Mouse (Mus musculus) cerebral cortex, adult 2 months (tissue): ENCODE results near the gene Zfp358.

Experiments used
- WGBS: fragments of 180-500 bp; shearing (Covaris S2); methylation state at CpG from one replicate; pipeline ENCODE4 v1.1.7; 2018; 5-methylcytosine and 5-hydroxymethylcytosine counted together

Gene Zfp358

GRCm38 (mm10) chr8:3499751-3500150, 6.8 kb downstream of the Zfp358 start:
- WGBS = 2% methylated on average over 8 of the region's 8 CpGs

GRCm38 (mm10) chr8:3500235-3501090, 7.5 kb downstream of the Zfp358 start, which contains the start of gene Mcoln1:
Gene Mcoln1 (plus strand): TSS chr8:3500457.
- WGBS = under 1% methylated on average over 70 of the region's 70 CpGs

GRCm38 (mm10) chr8:3502217-3502616, 9.3 kb downstream of the Zfp358 start:
- WGBS = 28% methylated on average over 4 of the region's 4 CpGs

- 89% methylated on average over 6 of the region's 6 CpGs for WGBS
Observed at GRCm38 (mm10) chr8:3507979-3508754, 15.2 kb downstream of the Zfp358 start.

GRCm38 (mm10) chr8:3514681-3515247, 21.8 kb downstream of the Zfp358 start:
- whole genome bisulfite sequencing = 23% methylated on average over 13 of the region's 13 CpGs

- WGBS = under 1% methylated on average over 25 of the region's 25 CpGs
Observed at GRCm38 (mm10) chr8:3515260-3515671, 22.3 kb downstream of the Zfp358 start, which contains the start of gene Pnpla6. Gene Pnpla6 (plus strand): TSS chr8:3515384.

- WGBS = under 1% methylated on average over 25 of the region's 25 CpGs
Observed at GRCm38 (mm10) chr8:3515771-3516417, 23.0 kb downstream of the Zfp358 start.

GRCm38 (mm10) chr8:3516450-3517116, 23.6 kb downstream of the Zfp358 start:
- under 1% methylated on average over 36 of the region's 36 CpGs for WGBS

- WGBS = 5% methylated on average over 16 of the region's 16 CpGs
Observed at GRCm38 (mm10) chr8:3517117-3517495, 24.2 kb downstream of the Zfp358 start.

GRCm38 (mm10) chr8:3522007-3522697, 29.2 kb downstream of the Zfp358 start:
- WGBS = 95% methylated on average over 13 of the region's 13 CpGs

GRCm38 (mm10) chr8:3530816-3531215, 37.9 kb downstream of the Zfp358 start:
- whole genome bisulfite sequencing = 84% methylated on average over 5 of the region's 5 CpGs

GRCm38 (mm10) chr8:3531936-3532335, 39.0 kb downstream of the Zfp358 start:
- 95% methylated on average over 18 of the region's 18 CpGs for WGBS

GRCm38 (mm10) chr8:3536053-3536841, 43.3 kb downstream of the Zfp358 start:
- 70% methylated on average over 15 of the region's 15 CpGs for WGBS

GRCm38 (mm10) chr8:3536940-3537339, 44.0 kb downstream of the Zfp358 start:
- 95% methylated on average over 9 of the region's 9 CpGs for WGBS

- 95% methylated on average over 26 of the region's 26 CpGs for WGBS
Observed at GRCm38 (mm10) chr8:3537666-3538065, 44.7 kb downstream of the Zfp358 start.

- WGBS = 79% methylated on average over 7 of the region's 7 CpGs
Observed at GRCm38 (mm10) chr8:3539146-3539545, 46.2 kb downstream of the Zfp358 start.

- 96% methylated on average over 4 of the region's 4 CpGs for WGBS
Observed at GRCm38 (mm10) chr8:3540076-3540475, 47.1 kb downstream of the Zfp358 start.

GRCm38 (mm10) chr8:3546511-3546910, 53.6 kb downstream of the Zfp358 start:
- 96% methylated on average over 2 of the region's 2 CpGs for WGBS
